Mouse (Mus musculus) limb, embryonic 10.5 days (tissue): ENCODE results near the gene Rai1. TPM values are rescaled to one million over a fixed set of nuclear protein-coding genes. Genes with fewer than 3 reads are reported as not detected.

ENCODE experiments used
- DNase-seq: peaks from one replicate; pipeline ENCODE4 v3.0.0-alpha.2; 2017; ENCODE audit warnings: low spot score
- H3K27ac ChIP-seq: fragments of 300-500 bp; sonication (generic); 2 replicates; pipeline ENCODE4 v1.5.1; 2016; ENCODE audit warnings: mild to moderate bottlenecking
- H3K27me3 ChIP-seq: fragments of 300-500 bp; sonication (generic); 2 replicates; pipeline ENCODE4 v1.6.1; 2016; ENCODE audit warnings: low read depth, mild to moderate bottlenecking; ENCODE audit not compliant: poor library complexity, severe bottlenecking
- H3K36me3 ChIP-seq: fragments of 300-500 bp; sonication (generic); 2 replicates; pipeline ENCODE4 v1.6.1; 2016; ENCODE audit warnings: mild to moderate bottlenecking, moderate library complexity
- H3K4me1 ChIP-seq: fragments of 300-500 bp; sonication (generic); 2 replicates; pipeline ENCODE4 v1.6.1; 2016
- H3K4me3 ChIP-seq: fragments of 300-500 bp; sonication (generic); 2 replicates; pipeline ENCODE4 v1.5.1; 2016; ENCODE audit warnings: mild to moderate bottlenecking, moderate library complexity
- H3K9me3 ChIP-seq: fragments of 300-500 bp; sonication (generic); replicated peaks from 2 replicates; pipeline ENCODE4 v1.6.1; 2016; ENCODE audit warnings: mild to moderate bottlenecking
- WGBS: fragments of 180-500 bp; shearing (Covaris S2); methylation state at CpG from one replicate; pipeline ENCODE4 v1.1.7; 2016; 5-methylcytosine and 5-hydroxymethylcytosine counted together
- polyA plus RNA-seq: library from polyadenylated mRNA; unstranded; fragments of >200 nt; fragmentation: Nextera tagmentation; extraction: Ambion mirVana; gene quantifications from 2 replicates; pipeline ENCODE4 v1.2.1, GENCODE M21; 2016

Gene Rai1
- polyA plus RNA-seq, 1 experiment from 2014 or later: 34.3 TPM

GRCm38 (mm10) chr11:60076183-60076582 is 28.6 kb upstream of the Rai1 start:
- Histone ChIP-seq H3K36me3 (no peaks in the 10 kb centered on the region), H3K27me3 (no peaks in the 10 kb centered on the region), H3K9me3 (no peaks in the 10 kb centered on the region), H3K4me3 (no peak overlapping the region), H3K4me1 (0 out of 2 replicates have a peak, but pooled peaks cover 3% of the 10 kb centered on the region), H3K27ac (no peak overlapping the region)
- WGBS: 86% methylated on average over 3 of the region's 3 CpGs
- no peak for DNase-seq

- H3K9me3 ChIP-seq: no peaks in the 10 kb centered on the region
- 15% methylated on average over 4 of the region's 4 CpGs for WGBS
- peak; percentile 78 for DNase-seq
- H3K36me3 ChIP-seq: no peaks in the 10 kb centered on the region
- no peak overlapping the region for H3K4me3 ChIP-seq
- H3K4me1 ChIP-seq: no peaks in the 10 kb centered on the region
- H3K27me3 ChIP-seq: no peaks in the 10 kb centered on the region
- H3K27ac ChIP-seq: no peak overlapping the region
Observed at GRCm38 (mm10) chr11:60076790-60077189, 28.0 kb upstream of the Rai1 start.

GRCm38 (mm10) chr11:60084589-60084988 is 20.2 kb upstream of the Rai1 start:
- no peaks in the 10 kb centered on the region for H3K9me3 ChIP-seq
- H3K4me3 ChIP-seq: no peak overlapping the region
- no peaks in the 10 kb centered on the region for H3K27me3 ChIP-seq
- H3K27ac ChIP-seq: no peak overlapping the region
- peak; percentile 73 for DNase-seq
- H3K36me3 ChIP-seq: no peaks in the 10 kb centered on the region
- 54% methylated on average over 2 of the region's 2 CpGs for WGBS
- peaks cover 12% of the 10 kb centered on the region; the same call in 1 of the 2 replicates for H3K4me1 ChIP-seq

- no peaks in the 10 kb centered on the region for H3K36me3 ChIP-seq
- WGBS: 76% methylated on average over 1 of the region's 1 CpGs
Observed at GRCm38 (mm10) chr11:60086676-60087075, 18.1 kb upstream of the Rai1 start.

GRCm38 (mm10) chr11:60088947-60089346 is 15.9 kb upstream of the Rai1 start:
- Histone ChIP-seq H3K27me3 (0 out of 2 replicates have a peak, but pooled peaks cover 5% of the 10 kb centered on the region), H3K36me3 (no peaks in the 10 kb centered on the region), H3K4me1 (peaks cover 41% of the 10 kb centered on the region), H3K27ac (no peak overlapping the region), H3K9me3 (no peaks in the 10 kb centered on the region), H3K4me3 (no peak overlapping the region)
- no peak for DNase-seq
- 53% methylated on average over 4 of the region's 4 CpGs for WGBS

More at GRCm38 (mm10) chr11:60086676-60087075, 18.1 kb upstream of the Rai1 start:
- H3K4me1 ChIP-seq: peaks cover 21% of the 10 kb centered on the region
- no peak overlapping the region for H3K4me3 ChIP-seq
- no peak for DNase-seq
- no peak overlapping the region for H3K27ac ChIP-seq
- no peaks in the 10 kb centered on the region for H3K9me3 ChIP-seq
- H3K27me3 ChIP-seq: no peaks in the 10 kb centered on the region

GRCm38 (mm10) chr11:60090696-60091421 is 14.0 kb upstream of the Rai1 start:
- no peak for DNase-seq
- WGBS: 74% methylated on average over 5 of the region's 5 CpGs
- no peak overlapping the region for H3K27ac ChIP-seq
- H3K9me3 ChIP-seq: no peaks in the 10 kb centered on the region
- no peaks in the 10 kb centered on the region for H3K36me3 ChIP-seq
- H3K4me3 ChIP-seq: no peak overlapping the region
- 0 out of 2 replicates have a peak, but pooled peaks cover 10% of the 10 kb centered on the region for H3K27me3 ChIP-seq
- peaks cover 57% of the 10 kb centered on the region for H3K4me1 ChIP-seq

- 71% methylated on average over 7 of the region's 7 CpGs for WGBS
- H3K4me3 ChIP-seq: no peak overlapping the region
- 0 out of 2 replicates have a peak, but pooled peaks cover 10% of the 10 kb centered on the region for H3K27me3 ChIP-seq
- H3K4me1 ChIP-seq: peaks cover 57% of the 10 kb centered on the region
- no peaks in the 10 kb centered on the region for H3K36me3 ChIP-seq
- no peak overlapping the region for H3K27ac ChIP-seq
- H3K9me3 ChIP-seq: no peaks in the 10 kb centered on the region
- DNase-seq: no peak
Observed at GRCm38 (mm10) chr11:60091422-60091761, 13.4 kb upstream of the Rai1 start.

GRCm38 (mm10) chr11:60093227-60093626 is 11.6 kb upstream of the Rai1 start:
- Histone ChIP-seq H3K4me1 (peaks cover 56% of the 10 kb centered on the region), H3K27me3 (0 out of 2 replicates have a peak, but pooled peaks cover 10% of the 10 kb centered on the region), H3K4me3 (no peak overlapping the region), H3K27ac (no peak overlapping the region), H3K36me3 (no peaks in the 10 kb centered on the region), H3K9me3 (no peaks in the 10 kb centered on the region)
- no peak for DNase-seq

GRCm38 (mm10) chr11:60093984-60094587 is 10.7 kb upstream of the Rai1 start:
- no peaks in the 10 kb centered on the region for H3K36me3 ChIP-seq
- no peak for DNase-seq
- H3K9me3 ChIP-seq: no peaks in the 10 kb centered on the region
- peaks cover 48% of the 10 kb centered on the region for H3K4me1 ChIP-seq
- H3K27me3 ChIP-seq: 0 out of 2 replicates have a peak, but pooled peaks cover 10% of the 10 kb centered on the region
- 46% methylated on average over 7 of the region's 7 CpGs for WGBS
- no peak overlapping the region for H3K27ac ChIP-seq
- H3K4me3 ChIP-seq: no peak overlapping the region

- peak overlapping the region; percentile 4; the same call in 1 of the 2 replicates for H3K27ac ChIP-seq
- peaks cover 45% of the 10 kb centered on the region for H3K4me1 ChIP-seq
- no peaks in the 10 kb centered on the region for H3K9me3 ChIP-seq
- H3K36me3 ChIP-seq: no peaks in the 10 kb centered on the region
- H3K4me3 ChIP-seq: no peak overlapping the region
- no peak for DNase-seq
- H3K27me3 ChIP-seq: 0 out of 2 replicates have a peak, but pooled peaks cover 10% of the 10 kb centered on the region
- 55% methylated on average over 9 of the region's 9 CpGs for WGBS
Observed at GRCm38 (mm10) chr11:60094909-60095810, 9.7 kb upstream of the Rai1 start.

- no peak overlapping the region for H3K27ac ChIP-seq
- H3K27me3 ChIP-seq: no peaks in the 10 kb centered on the region
- peaks cover 13% of the 10 kb centered on the region for H3K4me1 ChIP-seq
- H3K36me3 ChIP-seq: 0 out of 2 replicates have a peak, but pooled peaks cover under 1% of the 10 kb centered on the region
- H3K9me3 ChIP-seq: no peaks in the 10 kb centered on the region
- WGBS: 76% methylated on average over 8 of the region's 8 CpGs
- DNase-seq: no peak
- H3K4me3 ChIP-seq: no peak overlapping the region
Observed at GRCm38 (mm10) chr11:60099555-60100186, 5.1 kb upstream of the Rai1 start.

GRCm38 (mm10) chr11:60100827-60101555 is 3.8 kb upstream of the Rai1 start:
- DNase-seq: no peak
- no peak overlapping the region for H3K27ac ChIP-seq
- H3K4me1 ChIP-seq: peaks cover 3% of the 10 kb centered on the region
- WGBS: 78% methylated on average over 4 of the region's 4 CpGs
- H3K27me3 ChIP-seq: no peaks in the 10 kb centered on the region
- H3K36me3 ChIP-seq: 0 out of 2 replicates have a peak, but pooled peaks cover 2% of the 10 kb centered on the region
- H3K4me3 ChIP-seq: no peak overlapping the region
- H3K9me3 ChIP-seq: no peaks in the 10 kb centered on the region
